Mouse (Mus musculus): Measurements from ENCODE around the gene Tmem72.

GRCm38 (mm10) chr6:116714576-116714975 is 2.1 kb downstream of the Tmem72 start:
- TF ChIP-seq CTCF (IDR thresholded peaks at IDR 0.05; ENCODE audit: low read depth) (no peak), EP300 (optimal IDR thresholded peaks at IDR 0.05) (no peak)
